Mouse (Mus musculus): ENCODE data around the gene Tmem60.

The Tmem60 gene

GRCm38 (mm10) chr5:20881915-20882800, at the start of gene Tmem60, which contains the start of gene Phtf2:
TSS of gene Tmem60 (plus strand) at chr5:20882191.
TSS of gene Phtf2 (minus strand) at chr5:20882124.
- peak; percentile 96 to 98 for DNase-seq (ENCODE audit: low spot score in 2 of 2)

- no peak for DNase-seq (ENCODE audit: low spot score in 2 of 2)
These were observed 47.6 kb upstream of the Tmem60 start for GRCm38 (mm10) chr5:20834399-20834798.

GRCm38 (mm10) chr5:20837082-20837481, 44.9 kb upstream of the Tmem60 start:
- DNase-seq (ENCODE audit: low spot score in 2 of 2) = no peak

- DNase-seq (ENCODE audit: low spot score in 2 of 2) = no peak
These were observed 38.6 kb upstream of the Tmem60 start for GRCm38 (mm10) chr5:20843405-20843804.

GRCm38 (mm10) chr5:20843816-20844215, 38.2 kb upstream of the Tmem60 start:
- no peak for DNase-seq (ENCODE audit: low spot score in 2 of 2)

DNA sequence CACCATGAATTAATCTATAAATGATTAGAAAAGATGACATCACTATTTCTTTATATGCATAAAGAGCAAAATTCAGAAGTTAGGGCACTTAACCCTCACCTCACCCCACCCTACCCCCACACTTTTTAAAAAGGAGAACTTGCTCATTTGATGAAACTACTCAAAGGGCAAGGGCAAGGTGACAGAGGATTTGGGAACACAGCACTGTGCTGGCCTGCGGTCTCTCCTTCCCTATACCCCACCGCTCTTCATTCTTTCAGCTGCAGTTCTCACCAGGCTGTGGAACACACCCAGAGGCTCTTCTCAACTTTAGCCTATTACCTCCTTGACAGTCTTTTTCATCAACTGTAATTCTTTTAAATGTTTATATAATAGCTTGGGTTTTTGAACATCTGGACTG, 35.0 kb upstream of the Tmem60 start:
- DNase-seq (ENCODE audit: low spot score in 2 of 2) = no peak

- DNase-seq (ENCODE audit: low spot score in 2 of 2) = no peak
These were observed 26.9 kb upstream of the Tmem60 start for GRCm38 (mm10) chr5:20855066-20855465.

DNA sequence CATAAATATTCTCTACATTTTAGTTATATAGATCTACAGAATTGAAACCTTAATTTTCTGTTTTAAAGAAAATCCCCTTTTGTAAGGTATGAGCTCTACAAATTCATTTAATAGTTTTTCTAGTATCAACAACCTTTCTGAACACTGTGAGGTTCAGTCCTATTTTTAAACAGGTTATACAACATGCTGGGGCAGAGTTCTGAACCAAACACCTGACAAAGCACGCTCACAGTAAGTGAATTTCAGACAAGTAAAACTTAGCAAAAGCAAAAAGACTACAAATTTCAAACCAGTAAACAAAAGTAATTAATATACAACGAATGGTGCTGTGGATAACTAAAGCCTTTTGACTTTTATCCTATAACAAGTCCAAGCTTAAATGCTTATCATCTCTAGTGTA, 23.6 kb upstream of the Tmem60 start:
- DNase-seq (ENCODE audit: low spot score in 2 of 2) = no peak

GRCm38 (mm10) chr5:20860565-20860964, 21.4 kb upstream of the Tmem60 start:
- no peak for DNase-seq (ENCODE audit: low spot score in 2 of 2)

GRCm38 (mm10) chr5:20861901-20862300, 20.1 kb upstream of the Tmem60 start:
- DNase-seq (ENCODE audit: low spot score in 2 of 2) = no peak

DNA sequence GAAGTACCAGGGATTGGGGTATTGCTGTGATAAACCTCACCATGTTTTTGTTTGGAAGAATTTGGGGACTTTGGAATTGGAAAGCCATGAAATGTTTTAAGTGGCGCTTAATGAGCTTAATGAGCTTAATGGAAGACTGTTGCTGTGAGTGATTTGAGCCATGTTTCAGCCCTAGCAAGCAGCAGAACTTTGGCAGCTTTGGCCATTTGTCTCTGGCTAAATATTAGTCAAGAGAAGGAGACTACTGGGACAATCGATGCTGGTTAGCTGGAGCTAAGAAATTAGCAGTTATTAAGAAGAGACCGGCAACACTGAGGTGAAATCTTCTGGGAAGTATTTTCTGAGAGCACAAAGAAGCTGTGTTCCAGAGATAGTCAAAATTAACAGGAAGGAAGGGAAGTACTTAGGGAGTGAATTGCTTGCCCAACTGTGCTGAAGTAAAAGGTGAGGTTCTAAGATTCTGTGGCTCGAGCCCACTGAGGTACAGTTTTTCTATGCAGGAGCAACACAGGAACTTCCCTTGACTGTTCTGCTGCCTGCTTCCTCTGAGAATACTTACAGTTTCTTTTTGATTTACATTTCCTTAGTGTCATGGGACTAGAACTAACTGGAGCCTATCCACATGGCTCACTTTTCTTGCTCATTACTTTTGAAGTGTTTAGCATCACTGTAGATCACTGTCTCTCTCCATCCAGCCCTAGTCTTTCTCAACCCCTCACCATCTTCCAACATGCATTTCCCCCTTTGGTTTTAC, 17.6 kb upstream of the Tmem60 start:
- DNase-seq (ENCODE audit: low spot score in 2 of 2) = peak; percentile 11 to 28

DNA sequence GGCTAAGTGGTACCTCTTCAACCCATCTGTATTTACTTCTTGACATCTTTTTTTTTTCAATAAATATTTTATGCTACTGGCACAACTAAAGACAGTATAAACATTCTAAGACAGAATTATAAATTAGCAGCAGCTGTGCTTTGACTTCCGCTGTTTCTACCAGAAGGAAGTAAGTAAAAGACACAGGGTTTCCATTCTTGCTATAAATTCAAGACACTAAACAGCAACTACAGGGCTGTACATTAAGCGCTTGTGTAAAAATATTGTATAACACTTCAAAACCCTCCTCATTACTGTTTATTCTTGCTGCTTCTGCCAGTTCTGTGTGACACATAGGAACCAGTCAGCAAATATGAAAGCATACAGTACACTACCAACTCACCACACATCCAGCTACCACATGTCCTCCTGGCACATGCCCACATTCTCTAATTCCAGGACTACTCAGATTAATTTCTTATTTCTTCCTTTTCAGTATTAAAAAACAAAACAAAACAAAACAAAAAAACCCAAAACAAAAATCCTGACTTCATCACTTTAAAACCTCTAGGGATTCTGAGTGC, 16.7 kb upstream of the Tmem60 start:
- DNase-seq (ENCODE audit: low spot score in 2 of 2) = no peak

GRCm38 (mm10) chr5:20873146-20873545, 8.8 kb upstream of the Tmem60 start:
- DNase-seq (ENCODE audit: low spot score in 2 of 2) = no peak

DNA sequence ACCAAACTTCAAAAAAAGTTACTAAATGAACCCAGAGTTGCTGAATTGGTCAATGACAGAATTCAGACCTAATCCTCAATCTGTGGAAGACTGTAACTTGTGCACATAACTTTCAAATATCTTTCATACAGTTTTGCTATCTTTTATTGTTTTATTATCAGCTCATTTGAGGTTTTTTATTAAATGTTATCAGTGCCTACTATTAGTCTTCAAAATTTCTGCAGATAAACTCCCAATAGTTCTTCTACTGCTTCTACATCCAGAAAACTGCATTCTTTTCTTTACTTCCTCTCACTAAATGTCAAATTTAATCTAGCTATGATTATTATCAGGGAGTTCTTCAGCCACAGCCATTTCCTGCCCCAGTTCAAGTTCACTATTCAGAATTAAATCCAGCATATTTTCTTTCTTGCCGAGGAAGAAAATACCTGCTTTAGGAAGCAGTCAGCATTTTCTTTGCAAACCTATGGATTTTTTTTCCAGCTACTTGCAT, 5.0 kb upstream of the Tmem60 start:
- DNase-seq (ENCODE audit: low spot score in 2 of 2) = no peak

- DNase-seq (ENCODE audit: low spot score in 2 of 2) = no peak
These were observed 1.6 kb upstream of the Tmem60 start for GRCm38 (mm10) chr5:20880386-20880785.

DNA sequence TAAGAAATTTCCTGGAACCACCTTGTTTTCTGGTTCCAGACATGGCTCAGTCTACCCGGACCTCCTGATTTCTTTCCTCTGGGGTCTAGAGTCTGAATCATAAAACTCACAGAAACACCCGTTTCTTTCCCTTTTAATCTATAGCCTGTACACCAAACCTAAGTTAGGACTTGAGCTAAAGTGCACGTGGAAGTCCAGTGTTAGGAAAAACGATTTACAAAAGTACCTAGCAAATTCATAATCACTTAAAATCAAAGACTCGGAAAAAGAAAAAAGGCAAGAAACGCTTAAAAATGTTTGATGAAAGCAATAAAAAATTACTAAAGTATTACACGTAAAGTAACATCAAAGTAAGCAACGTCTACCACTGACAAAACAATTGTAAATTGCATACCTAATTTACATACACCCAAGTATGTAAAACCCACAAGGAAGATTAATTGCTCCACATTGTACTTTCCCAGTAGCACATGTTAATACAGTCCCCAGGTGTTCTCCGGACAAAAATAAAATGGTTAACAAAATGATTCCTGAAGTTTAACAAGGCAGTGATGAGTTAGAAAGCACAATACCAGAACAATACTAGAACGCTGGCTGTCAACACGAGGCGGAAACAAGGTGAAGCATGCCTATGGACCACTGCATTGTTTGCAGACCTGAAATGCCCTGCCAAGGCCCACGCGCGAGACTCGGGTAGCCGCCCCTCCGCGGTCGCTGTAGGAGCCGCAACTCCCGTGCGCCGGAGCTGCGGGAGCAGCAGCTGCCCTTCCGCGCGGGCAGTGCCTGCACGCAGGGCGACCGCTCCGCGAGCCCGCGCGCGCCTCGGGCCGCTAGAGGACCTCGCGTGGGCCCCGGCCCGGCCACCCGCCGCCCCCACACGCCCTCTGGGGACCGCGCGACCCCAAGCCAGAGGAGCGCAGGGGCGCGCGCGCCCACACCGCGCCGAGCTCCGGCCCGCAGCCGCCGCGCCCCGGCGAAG, 905 bp upstream of the Tmem60 start:
- peak; percentile 8 to 42 for DNase-seq (ENCODE audit: low spot score in 2 of 2)

GRCm38 (mm10) chr5:20884036-20884620, 2.1 kb downstream of the Tmem60 start:
- DNase-seq (ENCODE audit: low spot score in 2 of 2) = no peak

- DNase-seq (ENCODE audit: low spot score in 2 of 2) = no peak
These were observed 15.6 kb downstream of the Tmem60 start for GRCm38 (mm10) chr5:20897446-20898167.

- DNase-seq (ENCODE audit: low spot score in 2 of 2) = no peak
These were observed 22.7 kb downstream of the Tmem60 start for GRCm38 (mm10) chr5:20904647-20905046.

DNA sequence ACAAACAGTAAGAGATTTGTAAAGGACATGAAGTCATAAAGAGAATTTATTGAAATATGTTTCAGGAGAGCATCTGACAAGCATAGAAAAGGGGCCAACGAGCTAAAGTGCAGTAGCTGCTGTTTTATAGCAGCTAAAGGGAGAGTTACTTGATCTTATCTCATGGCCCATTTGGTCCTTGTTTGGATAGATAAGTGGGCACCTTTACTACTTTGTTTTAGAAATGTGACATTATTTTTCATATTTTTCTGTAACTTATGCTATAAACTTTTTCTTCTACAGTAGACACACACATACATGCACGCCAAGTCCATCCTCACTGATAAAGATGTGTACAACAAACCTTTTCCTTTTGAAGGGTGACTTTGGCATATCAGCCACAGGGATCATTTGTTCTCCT, 23.4 kb downstream of the Tmem60 start:
- DNase-seq (ENCODE audit: low spot score in 2 of 2) = no peak

Measured in natural killer cell, adult 2 months (primary cell).